Mouse (Mus musculus) midbrain, embryonic 15.5 days (tissue): ENCODE measurements around the gene Calhm4. TPM values are rescaled to one million over a fixed set of nuclear protein-coding genes. Genes with fewer than 3 reads are reported as not detected.
A peak's percentile ranks its signal among the peaks of the same experiment; 100 is the strongest.
"Not testable (repeated sequence)": the region's sequence is repeated elsewhere in the genome, so short reads cannot be mapped to it uniquely, and the experiment has no call there.

Experiments
- ATAC-seq: fragments of 200-750 bp; cut with Nextera tagmentation; replicated peaks from 2 replicates; pipeline ENCODE4 v1.8.0; 2017; ENCODE audit warnings: moderate TSS enrichment
- H3K27ac ChIP-seq: fragments of 300-500 bp; sonication (generic); 2 replicates; pipeline ENCODE4 v1.5.1; 2015; ENCODE audit warnings: mild to moderate bottlenecking, inconsistent platforms
- H3K27me3 ChIP-seq: fragments of 300-500 bp; sonication (generic); replicated peaks from 2 replicates; pipeline ENCODE4 v1.6.1; 2015; ENCODE audit warnings: inconsistent platforms
- H3K36me3 ChIP-seq: fragments of 300-500 bp; sonication (generic); replicated peaks from 2 replicates; pipeline ENCODE4 v1.6.1; 2015; ENCODE audit warnings: inconsistent platforms
- H3K4me1 ChIP-seq: fragments of 300-500 bp; sonication (generic); 2 replicates; pipeline ENCODE4 v1.6.1; 2015; ENCODE audit warnings: inconsistent platforms
- H3K4me2 ChIP-seq: fragments of 300-500 bp; sonication (generic); 2 replicates; pipeline ENCODE4 v1.6.1; 2015; ENCODE audit warnings: inconsistent platforms, mild to moderate bottlenecking, moderate library complexity
- H3K4me3 ChIP-seq: fragments of 300-500 bp; sonication (generic); 2 replicates; pipeline ENCODE4 v1.5.1; 2015; ENCODE audit warnings: mild to moderate bottlenecking, inconsistent platforms
- H3K9ac ChIP-seq: fragments of 300-500 bp; sonication (generic); 2 replicates; pipeline ENCODE4 v1.6.1; 2015; ENCODE audit warnings: mild to moderate bottlenecking, inconsistent platforms
- H3K9me3 ChIP-seq: fragments of 300-500 bp; sonication (generic); 2 replicates; pipeline ENCODE4 v1.6.1; 2016; ENCODE audit warnings: inconsistent platforms
- WGBS: fragments of 180-500 bp; shearing (Covaris S2); methylation state at CpG from one replicate; pipeline ENCODE4 v1.1.7; 2015; ENCODE audit warnings: mixed read lengths; 5-methylcytosine and 5-hydroxymethylcytosine counted together
- polyA plus RNA-seq: library from polyadenylated mRNA; unstranded; fragments of >200 nt; fragmentation: Nextera tagmentation; extraction: Ambion mirVana; gene quantifications from 2 replicates; pipeline ENCODE4 v1.2.1, GENCODE M21; 2015

Gene Calhm4
- polyA plus RNA-seq, 1 experiment from 2014 or later = not detected

- H3K4me2 ChIP-seq = no peak overlapping the region
- ATAC-seq = peak; percentile 81
- 18% methylated on average over 5 of the region's 5 CpGs for WGBS
- no peaks in the 10 kb centered on the region for H3K36me3 ChIP-seq
- no peaks in the 10 kb centered on the region for H3K27me3 ChIP-seq
- H3K4me3 ChIP-seq = no peak overlapping the region
- no peaks in the 10 kb centered on the region for H3K9me3 ChIP-seq
- no peak overlapping the region for H3K9ac ChIP-seq
- no peak overlapping the region for H3K27ac ChIP-seq
- peaks cover 7% of the 10 kb centered on the region for H3K4me1 ChIP-seq
Observed at GRCm38 (mm10) chr10:34036587-34036986, 7.5 kb downstream of the Calhm4 start.

GRCm38 (mm10) chr10:34033630-34034305 is 10.3 kb downstream of the Calhm4 start:
- peak overlapping the region; percentile 49 for H3K4me2 ChIP-seq
- WGBS = 22% methylated on average over 22 of the region's 22 CpGs
- ATAC-seq = peak; percentile 95

GRCm38 (mm10) chr10:34030322-34030721 is 13.8 kb downstream of the Calhm4 start:
- Histone ChIP-seq H3K36me3 (no peaks in the 10 kb centered on the region), H3K9ac (no peak overlapping the region), H3K9me3 (no peaks in the 10 kb centered on the region), H3K27me3 (no peaks in the 10 kb centered on the region), H3K27ac (no peak overlapping the region), H3K4me1 (peaks cover 7% of the 10 kb centered on the region), H3K4me3 (no peak overlapping the region), H3K4me2 (no peak overlapping the region)
- WGBS = 84% methylated on average over 5 of the region's 5 CpGs
- ATAC-seq = no peak

More at GRCm38 (mm10) chr10:34033630-34034305, 10.3 kb downstream of the Calhm4 start:
- peaks cover 7% of the 10 kb centered on the region for H3K4me1 ChIP-seq
- H3K36me3 ChIP-seq = no peaks in the 10 kb centered on the region
- H3K4me3 ChIP-seq = 0 out of 2 replicates have a peak overlapping the region, but pooled peaks have one; percentile 10
- H3K9me3 ChIP-seq = no peaks in the 10 kb centered on the region
- no peaks in the 10 kb centered on the region for H3K27me3 ChIP-seq
- H3K27ac ChIP-seq = no peak overlapping the region
- peak overlapping the region; percentile 19; the same call in 1 of the 2 replicates for H3K9ac ChIP-seq

GRCm38 (mm10) chr10:34019302-34020075 is 24.6 kb downstream of the Calhm4 start, which contains the start of gene Rwdd1:
Rwdd1 (minus strand) TSS chr10:34019624.
- H3K27ac ChIP-seq = peak within 1 kb of the TSS; percentile 87
- no peaks in the 10 kb centered on the region for H3K36me3 ChIP-seq
- ATAC-seq = peak; percentile 100
- WGBS = under 1% methylated on average over 82 of the region's 82 CpGs
- H3K4me2 ChIP-seq = peak within 1 kb of the TSS; percentile 56
- H3K27me3 ChIP-seq = no peaks in the 10 kb centered on the region
- H3K4me1 ChIP-seq = peaks cover 19% of the 10 kb centered on the region
- peak within 1 kb of the TSS; percentile 94 for H3K9ac ChIP-seq
- peak within 1 kb of the TSS; percentile 87 for H3K4me3 ChIP-seq
- H3K9me3 ChIP-seq = no peaks in the 10 kb centered on the region

GRCm38 (mm10) chr10:34018746-34019301 is 25.3 kb downstream of the Calhm4 start:
- ATAC-seq = peak; percentile 10
- WGBS = under 1% methylated on average over 21 of the region's 21 CpGs
- peaks cover 22% of the 10 kb centered on the region for H3K4me1 ChIP-seq

GRCm38 (mm10) chr10:34013241-34013640 is 30.9 kb downstream of the Calhm4 start:
- no peak for ATAC-seq
- Histone ChIP-seq H3K9me3 (no peaks in the 10 kb centered on the region), H3K4me3 (no peak overlapping the region), H3K4me1 (peaks cover 14% of the 10 kb centered on the region), H3K4me2 (no peak overlapping the region), H3K9ac (no peak overlapping the region), H3K36me3 (no peaks in the 10 kb centered on the region), H3K27ac (no peak overlapping the region), H3K27me3 (no peaks in the 10 kb centered on the region)
- WGBS = 71% methylated on average over 2 of the region's 2 CpGs

More at GRCm38 (mm10) chr10:34018746-34019301, 25.3 kb downstream of the Calhm4 start:
- H3K9me3 ChIP-seq = no peaks in the 10 kb centered on the region
- peak overlapping the region; percentile 87 for H3K4me3 ChIP-seq
- peak overlapping the region; percentile 94 for H3K9ac ChIP-seq
- peak overlapping the region; percentile 56 for H3K4me2 ChIP-seq
- peak overlapping the region; percentile 87 for H3K27ac ChIP-seq
- H3K36me3 ChIP-seq = no peaks in the 10 kb centered on the region
- no peaks in the 10 kb centered on the region for H3K27me3 ChIP-seq

GRCm38 (mm10) chr10:34012581-34012980 is 31.5 kb downstream of the Calhm4 start:
- H3K9ac ChIP-seq = no peak overlapping the region
- H3K4me1 ChIP-seq = peaks cover 8% of the 10 kb centered on the region
- H3K27ac ChIP-seq = no peak overlapping the region
- no peaks in the 10 kb centered on the region for H3K27me3 ChIP-seq
- no peaks in the 10 kb centered on the region for H3K9me3 ChIP-seq
- no peak overlapping the region for H3K4me3 ChIP-seq
- peaks cover 6% of the 10 kb centered on the region; the same call in 1 of the 2 replicates for H3K36me3 ChIP-seq
- ATAC-seq = no peak
- no peak overlapping the region for H3K4me2 ChIP-seq
- 96% methylated on average over 4 of the region's 4 CpGs for WGBS

- Histone ChIP-seq H3K4me1 (no peaks in the 10 kb centered on the region), H3K4me3 (no peak overlapping the region), H3K27ac (no peak overlapping the region), H3K9me3 (no peaks in the 10 kb centered on the region), H3K4me2 (no peak overlapping the region), H3K36me3 (peaks cover 53% of the 10 kb centered on the region), H3K9ac (no peak overlapping the region), H3K27me3 (no peaks in the 10 kb centered on the region)
- no peak for ATAC-seq
Observed at GRCm38 (mm10) chr10:33998397-33998796, 45.7 kb downstream of the Calhm4 start.

GRCm38 (mm10) chr10:33996686-33997085 is 47.4 kb downstream of the Calhm4 start:
- peaks cover 51% of the 10 kb centered on the region; the same call in 1 of the 2 replicates for H3K36me3 ChIP-seq
- H3K4me2 ChIP-seq, ATAC-seq, H3K4me3 ChIP-seq, H3K27ac ChIP-seq, H3K9me3 ChIP-seq, H3K27me3 ChIP-seq, H3K4me1 ChIP-seq, H3K9ac ChIP-seq: not testable (repeated sequence)
- WGBS = 94% methylated on average over 6 of the region's 8 CpGs

Other genes with a start within 250 kb of the Calhm4 start
- gene Sult3a1, start 186.6 kb downstream of the Calhm4 start, polyA plus RNA-seq = not detected in 2 replicates
- 1.3 and 1.4 TPM in 2 replicates for gene Rsph4a, start 139.2 kb downstream of the Calhm4 start, polyA plus RNA-seq
- gene Zup1, start 93.0 kb downstream of the Calhm4 start, polyA plus RNA-seq = 19.2 and 22.4 TPM in 2 replicates
- gene Rwdd1, start 24.7 kb downstream of the Calhm4 start, polyA plus RNA-seq = 101 and 113 TPM in 2 replicates
- not detected in 2 replicates for gene Trappc3l, start 6.7 kb downstream of the Calhm4 start, polyA plus RNA-seq
- gene Calhm5, start 52.2 kb upstream of the Calhm4 start, polyA plus RNA-seq = 0.64 and 0.74 TPM in 2 replicates
- 0.36 and 0.63 TPM in 2 replicates for gene Calhm6, start 83.7 kb upstream of the Calhm4 start, polyA plus RNA-seq
- 7.5 and 7.6 TPM in 2 replicates for gene Dse, start 163.4 kb upstream of the Calhm4 start, polyA plus RNA-seq
- 127 and 138 TPM in 2 replicates for gene Tspyl1, start 237.9 kb upstream of the Calhm4 start, polyA plus RNA-seq